Mouse (Mus musculus): Measurements from ENCODE around the gene Hoxc8.

Hoxc8 gene

GRCm38 (mm10) chr15:103009265-103010111 lies 19.1 kb downstream of the Hoxc8 start:
- no peak for DNase-seq (ENCODE audit: low spot score in 2 of 2)

GRCm38 (mm10) chr15:103010112-103010846 lies 19.9 kb downstream of the Hoxc8 start:
- no peak for DNase-seq (ENCODE audit: low spot score in 2 of 2)

GRCm38 (mm10) chr15:103010847-103011555 lies 20.6 kb downstream of the Hoxc8 start:
- DNase-seq (ENCODE audit: low spot score in 2 of 2) = no peak

GRCm38 (mm10) chr15:103011928-103012486 lies 21.6 kb downstream of the Hoxc8 start:
- DNase-seq (ENCODE audit: low spot score in 2 of 2) = no peak

GRCm38 (mm10) chr15:103013238-103013984 lies 23.0 kb downstream of the Hoxc8 start:
- DNase-seq (ENCODE audit: low spot score in 2 of 2) = peak in 1 of 2 experiments; percentile 17

GRCm38 (mm10) chr15:103014166-103015008 lies 24.0 kb downstream of the Hoxc8 start:
- DNase-seq (ENCODE audit: low spot score in 2 of 2) = no peak

- DNase-seq (ENCODE audit: low spot score in 2 of 2) = no peak
Measured at GRCm38 (mm10) chr15:103015009-103015399, 24.6 kb downstream of the Hoxc8 start.

GRCm38 (mm10) chr15:103015406-103016166 lies 25.2 kb downstream of the Hoxc8 start:
- no peak for DNase-seq (ENCODE audit: low spot score in 2 of 2)

GRCm38 (mm10) chr15:103018636-103019035 lies 28.2 kb downstream of the Hoxc8 start, which contains the start of gene Hoxc4:
Gene Hoxc4 (plus strand): TSS chr15:103018934.
- no peak for DNase-seq (ENCODE audit: low spot score in 2 of 2)

- no peak for DNase-seq (ENCODE audit: low spot score in 2 of 2)
Measured at GRCm38 (mm10) chr15:103020899-103021418, 30.6 kb downstream of the Hoxc8 start.

- no peak for DNase-seq (ENCODE audit: low spot score in 2 of 2)
Measured at GRCm38 (mm10) chr15:103021544-103021943, 31.1 kb downstream of the Hoxc8 start.

- DNase-seq (ENCODE audit: low spot score in 2 of 2) = no peak
Measured at GRCm38 (mm10) chr15:103024131-103024530, 33.7 kb downstream of the Hoxc8 start.

- no peak for DNase-seq (ENCODE audit: low spot score in 2 of 2)
Measured at GRCm38 (mm10) chr15:103027266-103028235, 37.1 kb downstream of the Hoxc8 start.

GRCm38 (mm10) chr15:103028916-103029512 lies 38.6 kb downstream of the Hoxc8 start:
- no peak for DNase-seq (ENCODE audit: low spot score in 2 of 2)

- DNase-seq (ENCODE audit: low spot score in 2 of 2) = no peak
Measured at GRCm38 (mm10) chr15:103030142-103030541, 39.7 kb downstream of the Hoxc8 start.

GRCm38 (mm10) chr15:103032167-103032566 lies 41.8 kb downstream of the Hoxc8 start:
- DNase-seq (ENCODE audit: low spot score in 2 of 2) = no peak

All from thymus, postnatal 10 days (tissue).